Mouse (Mus musculus) embryonic facial prominence, embryonic 10.5 days (tissue): ENCODE results near the gene Tmem98. TPM values are rescaled to one million over a fixed set of nuclear protein-coding genes. Genes with fewer than 3 reads are reported as not detected.

Source experiments
- DNase-seq: peaks from one replicate; pipeline ENCODE4 v3.0.0-alpha.2; 2017; ENCODE audit warnings: low spot score
- H3K27ac ChIP-seq: fragments of 300-500 bp; sonication (generic); replicated peaks from 2 replicates; pipeline ENCODE4 v1.5.1; 2016; ENCODE audit warnings: mild to moderate bottlenecking
- H3K27me3 ChIP-seq: fragments of 300-500 bp; sonication (generic); replicated peaks from 2 replicates; pipeline ENCODE4 v1.6.1; 2016; ENCODE audit warnings: low read depth, mild to moderate bottlenecking; ENCODE audit not compliant: poor library complexity, severe bottlenecking
- H3K36me3 ChIP-seq: fragments of 300-500 bp; sonication (generic); replicated peaks from 2 replicates; pipeline ENCODE4 v1.6.1; 2016; ENCODE audit warnings: mild to moderate bottlenecking, moderate library complexity
- H3K4me1 ChIP-seq: fragments of 300-500 bp; sonication (generic); 2 replicates; pipeline ENCODE4 v1.6.1; 2016
- H3K4me3 ChIP-seq: fragments of 300-500 bp; sonication (generic); 2 replicates; pipeline ENCODE4 v1.5.1; 2016; ENCODE audit warnings: mild to moderate bottlenecking, moderate library complexity
- H3K9me3 ChIP-seq: fragments of 300-500 bp; sonication (generic); 2 replicates; pipeline ENCODE4 v1.6.1; 2016; ENCODE audit warnings: mild to moderate bottlenecking
- WGBS: fragments of 180-500 bp; shearing (Covaris S2); methylation state at CpG from one replicate; pipeline ENCODE4 v1.1.7; 2016; 5-methylcytosine and 5-hydroxymethylcytosine counted together
- polyA plus RNA-seq: library from polyadenylated mRNA; unstranded; fragments of >200 nt; fragmentation: Nextera tagmentation; extraction: Ambion mirVana; gene quantifications from 2 replicates; pipeline ENCODE4 v1.2.1, GENCODE M21; 2016

Tmem98 gene
- polyA plus RNA-seq, 1 experiment from 2014 or later: 125 TPM

GRCm38 (mm10) chr11:80778157-80778556 lies 31.8 kb upstream of the Tmem98 start:
- WGBS: 69% methylated on average over 6 of the region's 6 CpGs
- H3K4me1 ChIP-seq: peaks cover 15% of the 10 kb centered on the region
- H3K27me3 ChIP-seq: peaks cover 18% of the 10 kb centered on the region
- no peak overlapping the region for H3K4me3 ChIP-seq
- H3K36me3 ChIP-seq: no peaks in the 10 kb centered on the region
- no peaks in the 10 kb centered on the region for H3K9me3 ChIP-seq
- H3K27ac ChIP-seq: no peak overlapping the region
- DNase-seq: no peak

- H3K4me3 ChIP-seq: peak overlapping the region; percentile 82
- peaks cover 15% of the 10 kb centered on the region for H3K4me1 ChIP-seq
- H3K27ac ChIP-seq: peak overlapping the region; percentile 85
- no peaks in the 10 kb centered on the region for H3K9me3 ChIP-seq
- DNase-seq: no peak
- WGBS: 3% methylated on average over 18 of the region's 18 CpGs
- H3K27me3 ChIP-seq: peaks cover 18% of the 10 kb centered on the region
- no peaks in the 10 kb centered on the region for H3K36me3 ChIP-seq
Measured at GRCm38 (mm10) chr11:80778916-80779526, 31.0 kb upstream of the Tmem98 start.

- WGBS: under 1% methylated on average over 87 of the region's 87 CpGs
- Histone ChIP-seq H3K4me3 (peak within 1 kb of the TSS; percentile 82), H3K27me3 (peaks cover 18% of the 10 kb centered on the region), H3K27ac (peak within 1 kb of the TSS; percentile 85), H3K4me1 (peaks cover 15% of the 10 kb centered on the region), H3K36me3 (no peaks in the 10 kb centered on the region), H3K9me3 (no peaks in the 10 kb centered on the region)
- DNase-seq: peak; percentile 93
Measured at GRCm38 (mm10) chr11:80779527-80780344, 30.2 kb upstream of the Tmem98 start, which contains the start of gene Myo1d. Myo1d (minus strand) TSS chr11:80780025.

GRCm38 (mm10) chr11:80781535-80781934 lies 28.4 kb upstream of the Tmem98 start:
- DNase-seq: no peak
- Histone ChIP-seq H3K4me3 (no peak overlapping the region), H3K36me3 (no peaks in the 10 kb centered on the region), H3K9me3 (no peaks in the 10 kb centered on the region), H3K27me3 (peaks cover 18% of the 10 kb centered on the region), H3K27ac (no peak overlapping the region), H3K4me1 (peaks cover 15% of the 10 kb centered on the region)
- 87% methylated on average over 2 of the region's 2 CpGs for WGBS

- Histone ChIP-seq H3K27ac (no peak overlapping the region), H3K36me3 (no peaks in the 10 kb centered on the region), H3K4me3 (no peak overlapping the region), H3K9me3 (no peaks in the 10 kb centered on the region), H3K4me1 (peaks cover 15% of the 10 kb centered on the region), H3K27me3 (peaks cover 11% of the 10 kb centered on the region; the same call in 1 of the 2 replicates)
- 84% methylated on average over 7 of the region's 7 CpGs for WGBS
- DNase-seq: no peak
Measured at GRCm38 (mm10) chr11:80783460-80783859, 26.5 kb upstream of the Tmem98 start.

- Histone ChIP-seq H3K27me3 (peaks cover 5% of the 10 kb centered on the region; the same call in 1 of the 2 replicates), H3K36me3 (no peaks in the 10 kb centered on the region), H3K9me3 (no peaks in the 10 kb centered on the region), H3K4me1 (peaks cover 12% of the 10 kb centered on the region), H3K27ac (no peak overlapping the region), H3K4me3 (no peak overlapping the region)
- DNase-seq: no peak
- 65% methylated on average over 3 of the region's 3 CpGs for WGBS
Measured at GRCm38 (mm10) chr11:80784294-80784743, 25.7 kb upstream of the Tmem98 start.

GRCm38 (mm10) chr11:80785672-80786071 lies 24.3 kb upstream of the Tmem98 start:
- DNase-seq: no peak

GRCm38 (mm10) chr11:80789647-80790240 lies 20.2 kb upstream of the Tmem98 start:
- H3K27me3 ChIP-seq: 0 out of 2 replicates have a peak, but pooled peaks cover 3% of the 10 kb centered on the region
- no peak for DNase-seq
- WGBS: 73% methylated on average over 7 of the region's 7 CpGs
- no peak overlapping the region for H3K27ac ChIP-seq
- H3K4me1 ChIP-seq: no peaks in the 10 kb centered on the region
- H3K36me3 ChIP-seq: no peaks in the 10 kb centered on the region
- H3K4me3 ChIP-seq: no peak overlapping the region
- H3K9me3 ChIP-seq: no peaks in the 10 kb centered on the region

More at GRCm38 (mm10) chr11:80785672-80786071, 24.3 kb upstream of the Tmem98 start:
- no peaks in the 10 kb centered on the region for H3K36me3 ChIP-seq
- H3K27me3 ChIP-seq: no peaks in the 10 kb centered on the region
- no peak overlapping the region for H3K27ac ChIP-seq
- WGBS: 78% methylated on average over 5 of the region's 5 CpGs
- no peak overlapping the region for H3K4me3 ChIP-seq
- no peaks in the 10 kb centered on the region for H3K9me3 ChIP-seq
- H3K4me1 ChIP-seq: no peaks in the 10 kb centered on the region; the same call in 1 of the 2 replicates

- Histone ChIP-seq H3K27ac (no peak overlapping the region), H3K4me3 (no peak overlapping the region), H3K9me3 (no peaks in the 10 kb centered on the region), H3K4me1 (no peaks in the 10 kb centered on the region), H3K36me3 (no peaks in the 10 kb centered on the region), H3K27me3 (0 out of 2 replicates have a peak, but pooled peaks cover 3% of the 10 kb centered on the region)
- DNase-seq: no peak
- 68% methylated on average over 3 of the region's 3 CpGs for WGBS
Measured at GRCm38 (mm10) chr11:80790413-80790812, 19.6 kb upstream of the Tmem98 start.

- Histone ChIP-seq H3K9me3 (no peaks in the 10 kb centered on the region), H3K36me3 (no peaks in the 10 kb centered on the region), H3K4me1 (no peaks in the 10 kb centered on the region), H3K27me3 (0 out of 2 replicates have a peak, but pooled peaks cover 3% of the 10 kb centered on the region), H3K4me3 (no peak overlapping the region), H3K27ac (no peak overlapping the region)
- no peak for DNase-seq
- WGBS: 78% methylated on average over 3 of the region's 3 CpGs
Measured at GRCm38 (mm10) chr11:80791677-80792432, 18.1 kb upstream of the Tmem98 start.

- WGBS: 86% methylated on average over 4 of the region's 4 CpGs
- Histone ChIP-seq H3K27me3 (0 out of 2 replicates have a peak, but pooled peaks cover 3% of the 10 kb centered on the region), H3K4me3 (no peak overlapping the region), H3K9me3 (no peaks in the 10 kb centered on the region), H3K27ac (no peak overlapping the region), H3K36me3 (no peaks in the 10 kb centered on the region), H3K4me1 (no peaks in the 10 kb centered on the region)
- no peak for DNase-seq
Measured at GRCm38 (mm10) chr11:80793386-80793785, 16.6 kb upstream of the Tmem98 start.

GRCm38 (mm10) chr11:80794290-80794689 lies 15.7 kb upstream of the Tmem98 start:
- H3K4me3 ChIP-seq: no peak overlapping the region
- no peak overlapping the region for H3K27ac ChIP-seq
- H3K27me3 ChIP-seq: 0 out of 2 replicates have a peak, but pooled peaks cover 3% of the 10 kb centered on the region
- 93% methylated on average over 4 of the region's 4 CpGs for WGBS
- H3K9me3 ChIP-seq: no peaks in the 10 kb centered on the region
- DNase-seq: no peak
- H3K36me3 ChIP-seq: no peaks in the 10 kb centered on the region
- H3K4me1 ChIP-seq: no peaks in the 10 kb centered on the region
